Mouse (Mus musculus): ENCODE results near the gene 2410002F23Rik. TPM values are rescaled to one million over a fixed set of nuclear protein-coding genes. Genes with fewer than 3 reads are reported as not detected.

The 2410002F23Rik gene
- total and polyA plus RNA-seq, 2 experiments from 2014 or later, result 239 to 340 TPM

GRCm38 (mm10) chr7:44274096-44274495 is 27.6 kb downstream of the 2410002F23Rik start:
- H3K4me1 ChIP-seq (ENCODE audit: insufficient read depth, low read length), result no peaks in the 10 kb centered on the region
- H3K27me3 ChIP-seq (ENCODE audit: insufficient read depth, low read length), result no peaks in the 10 kb centered on the region

GRCm38 (mm10) chr7:44275546-44275945 is 29.0 kb downstream of the 2410002F23Rik start:
- Histone ChIP-seq H3K27me3 (ENCODE audit: insufficient read depth, low read length) (no peaks in the 10 kb centered on the region), H3K9me3 (ENCODE audit: low read length) (0 out of 2 replicates have a peak, but pooled peaks cover 2% of the 10 kb centered on the region), H3K36me3 (ENCODE audit: insufficient read depth, low read length) (no peaks in the 10 kb centered on the region), H3K27ac (no peak overlapping the region), H3K4me2 (ENCODE audit: low read depth, low read length) (no peak overlapping the region), H3K4me3 (ENCODE audit: low read length) (no peak overlapping the region), H3K9ac (replicated peaks; ENCODE audit: low read length) (no peak overlapping the region), H3K4me1 (ENCODE audit: insufficient read depth, low read length) (no peaks in the 10 kb centered on the region)
- no peak for TF ChIP-seq CTCF (IDR thresholded peaks at IDR 0.05; ENCODE audit: low read depth)
- no peak for ATAC-seq
- no peak for DNase-seq (ENCODE audit: low spot score)
- WGBS, result 78% methylated on average over 3 of the region's 3 CpGs

More at GRCm38 (mm10) chr7:44274096-44274495, 27.6 kb downstream of the 2410002F23Rik start:
- H3K4me2 ChIP-seq (ENCODE audit: low read depth, low read length), result no peak overlapping the region
- WGBS, result 47% methylated on average over 11 of the region's 11 CpGs
- H3K27ac ChIP-seq, result no peak overlapping the region
- no peak overlapping the region for H3K9ac ChIP-seq (replicated peaks; ENCODE audit: low read length)
- DNase-seq (ENCODE audit: low spot score), result no peak
- no peak for ATAC-seq
- no peaks in the 10 kb centered on the region for H3K36me3 ChIP-seq (ENCODE audit: insufficient read depth, low read length)
- H3K9me3 ChIP-seq (ENCODE audit: low read length), result 0 out of 2 replicates have a peak, but pooled peaks cover 2% of the 10 kb centered on the region
- no peak overlapping the region for H3K4me3 ChIP-seq (ENCODE audit: low read length)
- no peak for TF ChIP-seq CTCF (IDR thresholded peaks at IDR 0.05; ENCODE audit: low read depth)

- no peaks in the 10 kb centered on the region for H3K27me3 ChIP-seq (ENCODE audit: insufficient read depth, low read length)
- no peak overlapping the region for H3K4me2 ChIP-seq (ENCODE audit: low read depth, low read length)
- 0 out of 2 replicates have a peak, but pooled peaks cover 2% of the 10 kb centered on the region for H3K9me3 ChIP-seq (ENCODE audit: low read length)
- no peak overlapping the region for H3K9ac ChIP-seq (replicated peaks; ENCODE audit: low read length)
- no peaks in the 10 kb centered on the region for H3K4me1 ChIP-seq (ENCODE audit: insufficient read depth, low read length)
- DNase-seq (ENCODE audit: low spot score) (no peak), ATAC-seq (no peak)
- 68% methylated on average over 10 of the region's 10 CpGs for WGBS
- no peaks in the 10 kb centered on the region for H3K36me3 ChIP-seq (ENCODE audit: insufficient read depth, low read length)
- no peak overlapping the region for H3K27ac ChIP-seq
- no peak for TF ChIP-seq CTCF (IDR thresholded peaks at IDR 0.05; ENCODE audit: low read depth)
- no peak overlapping the region for H3K4me3 ChIP-seq (ENCODE audit: low read length)
Measured at GRCm38 (mm10) chr7:44276461-44277249, 30.1 kb downstream of the 2410002F23Rik start.

- H3K4me3 ChIP-seq (ENCODE audit: low read length), result no peak overlapping the region
- ATAC-seq, result peak; percentile 46; the same call in 1 of the 2 replicates
Measured at GRCm38 (mm10) chr7:44277250-44277622, 30.7 kb downstream of the 2410002F23Rik start.

GRCm38 (mm10) chr7:44280959-44281358 is 34.4 kb downstream of the 2410002F23Rik start:
- DNase-seq (ENCODE audit: low spot score) (peak; percentile 33), ATAC-seq (peak; percentile 22)
- Histone ChIP-seq H3K4me2 (ENCODE audit: low read depth, low read length) (no peak overlapping the region), H3K4me3 (ENCODE audit: low read length) (no peak overlapping the region), H3K9me3 (ENCODE audit: low read length) (0 out of 2 replicates have a peak, but pooled peaks cover 2% of the 10 kb centered on the region), H3K27ac (no peak overlapping the region), H3K4me1 (ENCODE audit: insufficient read depth, low read length) (no peaks in the 10 kb centered on the region), H3K36me3 (ENCODE audit: insufficient read depth, low read length) (no peaks in the 10 kb centered on the region), H3K9ac (replicated peaks; ENCODE audit: low read length) (no peak overlapping the region), H3K27me3 (ENCODE audit: insufficient read depth, low read length) (no peaks in the 10 kb centered on the region)
- TF ChIP-seq CTCF (IDR thresholded peaks at IDR 0.05; ENCODE audit: low read depth), result no peak
- WGBS, result 64% methylated on average over 1 of the region's 1 CpGs

More at GRCm38 (mm10) chr7:44277250-44277622, 30.7 kb downstream of the 2410002F23Rik start:
- DNase-seq (ENCODE audit: low spot score), result peak; percentile 65
- Histone ChIP-seq H3K4me2 (ENCODE audit: low read depth, low read length) (no peak overlapping the region), H3K9me3 (ENCODE audit: low read length) (0 out of 2 replicates have a peak, but pooled peaks cover 2% of the 10 kb centered on the region), H3K36me3 (ENCODE audit: insufficient read depth, low read length) (no peaks in the 10 kb centered on the region), H3K27me3 (ENCODE audit: insufficient read depth, low read length) (no peaks in the 10 kb centered on the region), H3K27ac (no peak overlapping the region), H3K9ac (replicated peaks; ENCODE audit: low read length) (no peak overlapping the region), H3K4me1 (ENCODE audit: insufficient read depth, low read length) (no peaks in the 10 kb centered on the region)
- peak; percentile 72 for TF ChIP-seq CTCF (IDR thresholded peaks at IDR 0.05; ENCODE audit: low read depth)
- 50% methylated on average over 2 of the region's 2 CpGs for WGBS

- ATAC-seq (peak; percentile 55; the same call in 1 of the 2 replicates), DNase-seq (ENCODE audit: low spot score) (peak; percentile 50)
- 57% methylated on average over 7 of the region's 7 CpGs for WGBS
- H3K9ac ChIP-seq (replicated peaks; ENCODE audit: low read length), result no peak overlapping the region
- no peak for TF ChIP-seq CTCF (IDR thresholded peaks at IDR 0.05; ENCODE audit: low read depth)
- H3K36me3 ChIP-seq (ENCODE audit: insufficient read depth, low read length), result no peaks in the 10 kb centered on the region
- no peaks in the 10 kb centered on the region for H3K4me1 ChIP-seq (ENCODE audit: insufficient read depth, low read length)
- H3K9me3 ChIP-seq (ENCODE audit: low read length), result 0 out of 2 replicates have a peak, but pooled peaks cover 2% of the 10 kb centered on the region
- no peak overlapping the region for H3K4me2 ChIP-seq (ENCODE audit: low read depth, low read length)
- no peaks in the 10 kb centered on the region for H3K27me3 ChIP-seq (ENCODE audit: insufficient read depth, low read length)
- H3K4me3 ChIP-seq (ENCODE audit: low read length), result no peak overlapping the region
- H3K27ac ChIP-seq, result peak overlapping the region; percentile 46; the same call in 1 of the 2 replicates
Measured at GRCm38 (mm10) chr7:44281586-44281985, 35.1 kb downstream of the 2410002F23Rik start.

GRCm38 (mm10) chr7:44287760-44288159 is 41.2 kb downstream of the 2410002F23Rik start:
- ATAC-seq, result no peak

More at GRCm38 (mm10) chr7:44287760-44288159, 41.2 kb downstream of the 2410002F23Rik start:
- TF ChIP-seq CTCF (IDR thresholded peaks at IDR 0.05; ENCODE audit: low read depth), result no peak
- H3K9me3 ChIP-seq (ENCODE audit: low read length), result 0 out of 2 replicates have a peak, but pooled peaks cover 3% of the 10 kb centered on the region
- H3K4me1 ChIP-seq (ENCODE audit: insufficient read depth, low read length), result no peaks in the 10 kb centered on the region
- no peak overlapping the region for H3K9ac ChIP-seq (replicated peaks; ENCODE audit: low read length)
- no peaks in the 10 kb centered on the region for H3K36me3 ChIP-seq (ENCODE audit: insufficient read depth, low read length)
- 73% methylated on average over 7 of the region's 7 CpGs for WGBS
- H3K27me3 ChIP-seq (ENCODE audit: insufficient read depth, low read length), result no peaks in the 10 kb centered on the region
- no peak overlapping the region for H3K27ac ChIP-seq
- no peak for DNase-seq (ENCODE audit: low spot score)
- H3K4me2 ChIP-seq (ENCODE audit: low read depth, low read length), result no peak overlapping the region
- H3K4me3 ChIP-seq (ENCODE audit: low read length), result no peak overlapping the region

All from hindbrain, postnatal 0 days (tissue).